Mouse (Mus musculus): ENCODE data around the gene Obsl1. TPM values are rescaled to one million over a fixed set of nuclear protein-coding genes. Genes with fewer than 3 reads are reported as not detected.

The Obsl1 gene
- polyA plus RNA-seq, 1 experiment from 2014 or later: 19.6 TPM

GRCm38 (mm10) chr1:75521321-75522031 is 15.2 kb upstream of the Obsl1 start, which contains the start of gene Stk11ip:
Gene Stk11ip (plus strand): TSS chr1:75521529.
- H3K4me3 ChIP-seq (replicated peaks; ENCODE audit: low read length): peak within 1 kb of the TSS; percentile 82
- no peaks in the 10 kb centered on the region for H3K27me3 ChIP-seq (replicated peaks; ENCODE audit: control insufficient read depth, insufficient read depth, low read length)
- H3K9ac ChIP-seq (replicated peaks; ENCODE audit: low read depth, low read length): peak within 1 kb of the TSS; percentile 54
- peak within 1 kb of the TSS; percentile 81 for H3K27ac ChIP-seq (ENCODE audit: low read length)
- WGBS: under 1% methylated on average over 46 of the region's 46 CpGs
- H3K4me1 ChIP-seq (replicated peaks; ENCODE audit: control insufficient read depth, insufficient read depth, low read length): peaks cover 8% of the 10 kb centered on the region
- peak; percentile 97 for ATAC-seq
- 0 out of 2 replicates have a peak, but pooled peaks cover 2% of the 10 kb centered on the region for H3K36me3 ChIP-seq (ENCODE audit: control insufficient read depth, insufficient read depth)
- peak within 1 kb of the TSS; percentile 72 for H3K4me2 ChIP-seq (ENCODE audit: low read length)
- H3K9me3 ChIP-seq (ENCODE audit: control insufficient read depth, low read length): no peaks in the 10 kb centered on the region

- H3K27me3 ChIP-seq (replicated peaks; ENCODE audit: control insufficient read depth, insufficient read depth, low read length): no peaks in the 10 kb centered on the region
- no peak overlapping the region for H3K27ac ChIP-seq (ENCODE audit: low read length)
- no peak overlapping the region for H3K9ac ChIP-seq (replicated peaks; ENCODE audit: low read depth, low read length)
- no peak for ATAC-seq
- no peaks in the 10 kb centered on the region for H3K36me3 ChIP-seq (ENCODE audit: control insufficient read depth, insufficient read depth)
- no peak overlapping the region for H3K4me2 ChIP-seq (ENCODE audit: low read length)
- no peak overlapping the region for H3K4me3 ChIP-seq (replicated peaks; ENCODE audit: low read length)
- peaks cover 8% of the 10 kb centered on the region for H3K4me1 ChIP-seq (replicated peaks; ENCODE audit: control insufficient read depth, insufficient read depth, low read length)
- WGBS: 46% methylated on average over 5 of the region's 5 CpGs
- H3K9me3 ChIP-seq (ENCODE audit: control insufficient read depth, low read length): no peaks in the 10 kb centered on the region
Measured at GRCm38 (mm10) chr1:75519576-75519975, 13.3 kb upstream of the Obsl1 start.

- no peak overlapping the region for H3K27ac ChIP-seq (ENCODE audit: low read length)
- no peak for ATAC-seq
- no peaks in the 10 kb centered on the region for H3K9me3 ChIP-seq (ENCODE audit: control insufficient read depth, low read length)
- no peaks in the 10 kb centered on the region for H3K27me3 ChIP-seq (replicated peaks; ENCODE audit: control insufficient read depth, insufficient read depth, low read length)
- no peak overlapping the region for H3K4me2 ChIP-seq (ENCODE audit: low read length)
- 92% methylated on average over 4 of the region's 4 CpGs for WGBS
- no peak overlapping the region for H3K9ac ChIP-seq (replicated peaks; ENCODE audit: low read depth, low read length)
- peaks cover 8% of the 10 kb centered on the region for H3K4me1 ChIP-seq (replicated peaks; ENCODE audit: control insufficient read depth, insufficient read depth, low read length)
- no peaks in the 10 kb centered on the region for H3K36me3 ChIP-seq (ENCODE audit: control insufficient read depth, insufficient read depth)
- H3K4me3 ChIP-seq (replicated peaks; ENCODE audit: low read length): no peak overlapping the region
Measured at GRCm38 (mm10) chr1:75518427-75518826, 12.2 kb upstream of the Obsl1 start.

GRCm38 (mm10) chr1:75517984-75518383 is 11.7 kb upstream of the Obsl1 start:
- Histone ChIP-seq H3K4me1 (replicated peaks; ENCODE audit: control insufficient read depth, insufficient read depth, low read length) (peaks cover 8% of the 10 kb centered on the region), H3K27ac (ENCODE audit: low read length) (no peak overlapping the region), H3K9ac (replicated peaks; ENCODE audit: low read depth, low read length) (no peak overlapping the region), H3K9me3 (ENCODE audit: control insufficient read depth, low read length) (no peaks in the 10 kb centered on the region), H3K4me3 (replicated peaks; ENCODE audit: low read length) (no peak overlapping the region), H3K36me3 (ENCODE audit: control insufficient read depth, insufficient read depth) (no peaks in the 10 kb centered on the region), H3K4me2 (ENCODE audit: low read length) (no peak overlapping the region), H3K27me3 (replicated peaks; ENCODE audit: control insufficient read depth, insufficient read depth, low read length) (no peaks in the 10 kb centered on the region)
- ATAC-seq: no peak
- WGBS: 68% methylated on average over 4 of the region's 4 CpGs

- Histone ChIP-seq H3K27ac (ENCODE audit: low read length) (no peak overlapping the region), H3K4me3 (replicated peaks; ENCODE audit: low read length) (no peak overlapping the region), H3K4me2 (ENCODE audit: low read length) (no peak overlapping the region), H3K9me3 (ENCODE audit: control insufficient read depth, low read length) (no peaks in the 10 kb centered on the region), H3K27me3 (replicated peaks; ENCODE audit: control insufficient read depth, insufficient read depth, low read length) (no peaks in the 10 kb centered on the region), H3K36me3 (ENCODE audit: control insufficient read depth, insufficient read depth) (no peaks in the 10 kb centered on the region), H3K9ac (replicated peaks; ENCODE audit: low read depth, low read length) (no peak overlapping the region), H3K4me1 (replicated peaks; ENCODE audit: control insufficient read depth, insufficient read depth, low read length) (no peaks in the 10 kb centered on the region)
- no peak for ATAC-seq
- WGBS: 86% methylated on average over 15 of the region's 15 CpGs
Measured at GRCm38 (mm10) chr1:75516703-75517380, 10.6 kb upstream of the Obsl1 start.

- Histone ChIP-seq H3K27ac (ENCODE audit: low read length) (no peak overlapping the region), H3K4me3 (replicated peaks; ENCODE audit: low read length) (no peak overlapping the region), H3K36me3 (ENCODE audit: control insufficient read depth, insufficient read depth) (no peaks in the 10 kb centered on the region), H3K4me2 (ENCODE audit: low read length) (no peak overlapping the region), H3K9me3 (ENCODE audit: control insufficient read depth, low read length) (no peaks in the 10 kb centered on the region), H3K27me3 (replicated peaks; ENCODE audit: control insufficient read depth, insufficient read depth, low read length) (no peaks in the 10 kb centered on the region), H3K4me1 (replicated peaks; ENCODE audit: control insufficient read depth, insufficient read depth, low read length) (0 out of 2 replicates have a peak, but pooled peaks cover under 1% of the 10 kb centered on the region), H3K9ac (replicated peaks; ENCODE audit: low read depth, low read length) (no peak overlapping the region)
- no peak for ATAC-seq
- 94% methylated on average over 3 of the region's 3 CpGs for WGBS
Measured at GRCm38 (mm10) chr1:75512550-75512949, 6.3 kb upstream of the Obsl1 start.

- Histone ChIP-seq H3K9me3 (ENCODE audit: control insufficient read depth, low read length) (no peaks in the 10 kb centered on the region), H3K36me3 (ENCODE audit: control insufficient read depth, insufficient read depth) (no peaks in the 10 kb centered on the region), H3K27ac (ENCODE audit: low read length) (no peak overlapping the region), H3K27me3 (replicated peaks; ENCODE audit: control insufficient read depth, insufficient read depth, low read length) (no peaks in the 10 kb centered on the region), H3K4me3 (replicated peaks; ENCODE audit: low read length) (no peak overlapping the region), H3K4me1 (replicated peaks; ENCODE audit: control insufficient read depth, insufficient read depth, low read length) (peaks cover 9% of the 10 kb centered on the region), H3K9ac (replicated peaks; ENCODE audit: low read depth, low read length) (no peak overlapping the region), H3K4me2 (ENCODE audit: low read length) (no peak overlapping the region)
- WGBS: 54% methylated on average over 4 of the region's 4 CpGs
- ATAC-seq: no peak
Measured at GRCm38 (mm10) chr1:75511437-75512210, 5.4 kb upstream of the Obsl1 start.

- no peak overlapping the region for H3K4me2 ChIP-seq (ENCODE audit: low read length)
- H3K9me3 ChIP-seq (ENCODE audit: control insufficient read depth, low read length): no peaks in the 10 kb centered on the region
- WGBS: 73% methylated on average over 5 of the region's 5 CpGs
- H3K4me1 ChIP-seq (replicated peaks; ENCODE audit: control insufficient read depth, insufficient read depth, low read length): peaks cover 14% of the 10 kb centered on the region
- no peak overlapping the region for H3K9ac ChIP-seq (replicated peaks; ENCODE audit: low read depth, low read length)
- no peaks in the 10 kb centered on the region for H3K27me3 ChIP-seq (replicated peaks; ENCODE audit: control insufficient read depth, insufficient read depth, low read length)
- ATAC-seq: no peak
- H3K36me3 ChIP-seq (ENCODE audit: control insufficient read depth, insufficient read depth): no peaks in the 10 kb centered on the region
- no peak overlapping the region for H3K4me3 ChIP-seq (replicated peaks; ENCODE audit: low read length)
- H3K27ac ChIP-seq (ENCODE audit: low read length): no peak overlapping the region
Measured at GRCm38 (mm10) chr1:75510154-75510553, 3.9 kb upstream of the Obsl1 start.

GRCm38 (mm10) chr1:75509586-75509985 is 3.3 kb upstream of the Obsl1 start:
- no peak for ATAC-seq
- Histone ChIP-seq H3K27ac (ENCODE audit: low read length) (no peak overlapping the region), H3K4me2 (ENCODE audit: low read length) (no peak overlapping the region), H3K4me3 (replicated peaks; ENCODE audit: low read length) (no peak overlapping the region), H3K9ac (replicated peaks; ENCODE audit: low read depth, low read length) (no peak overlapping the region), H3K4me1 (replicated peaks; ENCODE audit: control insufficient read depth, insufficient read depth, low read length) (peaks cover 17% of the 10 kb centered on the region), H3K9me3 (ENCODE audit: control insufficient read depth, low read length) (no peaks in the 10 kb centered on the region), H3K27me3 (replicated peaks; ENCODE audit: control insufficient read depth, insufficient read depth, low read length) (no peaks in the 10 kb centered on the region), H3K36me3 (ENCODE audit: control insufficient read depth, insufficient read depth) (no peaks in the 10 kb centered on the region)
- 49% methylated on average over 20 of the region's 20 CpGs for WGBS
